Mouse (Mus musculus): ENCODE data around the gene Kif1b. TPM values are rescaled to one million over a fixed set of nuclear protein-coding genes. Genes with fewer than 3 reads are reported as not detected.

Gene Kif1b
- polyA plus RNA-seq, 1 experiment from 2014 or later, result 15.2 TPM

GRCm38 (mm10) chr4:149166215-149166946 is 141.1 kb downstream of the Kif1b start, which contains the start of gene Pgd:
Pgd (minus strand) TSS chr4:149166771.
- H3K9ac ChIP-seq (ENCODE audit: low read depth, low read length), result peak within 1 kb of the TSS; percentile 88
- WGBS, result under 1% methylated on average over 59 of the region's 59 CpGs
- peak within 1 kb of the TSS; percentile 78 for H3K4me3 ChIP-seq (ENCODE audit: low read depth, low read length)
- no peak for TF ChIP-seq CTCF (IDR thresholded peaks at IDR 0.05; ENCODE audit: low read depth)
- peak within 1 kb of the TSS; percentile 84 for H3K4me2 ChIP-seq (replicated peaks; ENCODE audit: low read depth)
- peaks cover 26% of the 10 kb centered on the region for H3K36me3 ChIP-seq (ENCODE audit: control insufficient read depth, insufficient read depth)
- no peaks in the 10 kb centered on the region for H3K9me3 ChIP-seq (ENCODE audit: control insufficient read depth)
- peak; percentile 90 for ATAC-seq
- peak within 1 kb of the TSS; percentile 91 for H3K27ac ChIP-seq (ENCODE audit: low read depth, low read length)
- no peaks in the 10 kb centered on the region for H3K27me3 ChIP-seq (replicated peaks; ENCODE audit: control insufficient read depth, insufficient read depth, low read length)
- peaks cover 9% of the 10 kb centered on the region for H3K4me1 ChIP-seq (replicated peaks; ENCODE audit: control insufficient read depth, insufficient read depth, low read length)

- no peak for ATAC-seq
- H3K9ac ChIP-seq (ENCODE audit: low read depth, low read length), result no peak overlapping the region
- peak; percentile 65 for TF ChIP-seq CTCF (IDR thresholded peaks at IDR 0.05; ENCODE audit: low read depth)
- H3K4me1 ChIP-seq (replicated peaks; ENCODE audit: control insufficient read depth, insufficient read depth, low read length), result peaks cover 8% of the 10 kb centered on the region
- 33% methylated on average over 5 of the region's 5 CpGs for WGBS
- peaks cover 48% of the 10 kb centered on the region for H3K36me3 ChIP-seq (ENCODE audit: control insufficient read depth, insufficient read depth)
- H3K4me3 ChIP-seq (ENCODE audit: low read depth, low read length), result no peak overlapping the region
- H3K9me3 ChIP-seq (ENCODE audit: control insufficient read depth), result no peaks in the 10 kb centered on the region
- H3K27me3 ChIP-seq (replicated peaks; ENCODE audit: control insufficient read depth, insufficient read depth, low read length), result no peaks in the 10 kb centered on the region
- H3K4me2 ChIP-seq (replicated peaks; ENCODE audit: low read depth), result 0 out of 2 replicates have a peak overlapping the region, but pooled peaks have one; percentile 24
- H3K27ac ChIP-seq (ENCODE audit: low read depth, low read length), result no peak overlapping the region
Measured at GRCm38 (mm10) chr4:149164150-149164549, 143.3 kb downstream of the Kif1b start.

- H3K4me3 ChIP-seq (ENCODE audit: low read depth, low read length), result no peak overlapping the region
- 0 out of 2 replicates have a peak overlapping the region, but pooled peaks have one; percentile 0 for H3K4me2 ChIP-seq (replicated peaks; ENCODE audit: low read depth)
- no peaks in the 10 kb centered on the region for H3K9me3 ChIP-seq (ENCODE audit: control insufficient read depth)
- no peak overlapping the region for H3K9ac ChIP-seq (ENCODE audit: low read depth, low read length)
- H3K36me3 ChIP-seq (ENCODE audit: control insufficient read depth, insufficient read depth), result peaks cover 57% of the 10 kb centered on the region
- H3K27me3 ChIP-seq (replicated peaks; ENCODE audit: control insufficient read depth, insufficient read depth, low read length), result no peaks in the 10 kb centered on the region
- no peak for TF ChIP-seq CTCF (IDR thresholded peaks at IDR 0.05; ENCODE audit: low read depth)
- 53% methylated on average over 1 of the region's 1 CpGs for WGBS
- ATAC-seq, result no peak
- H3K4me1 ChIP-seq (replicated peaks; ENCODE audit: control insufficient read depth, insufficient read depth, low read length), result peaks cover 8% of the 10 kb centered on the region; the same call in 1 of the 2 replicates
- no peak overlapping the region for H3K27ac ChIP-seq (ENCODE audit: low read depth, low read length)
Measured at GRCm38 (mm10) chr4:149163196-149163595, 144.3 kb downstream of the Kif1b start.

- no peak overlapping the region for H3K9ac ChIP-seq (ENCODE audit: low read depth, low read length)
- no peaks in the 10 kb centered on the region for H3K27me3 ChIP-seq (replicated peaks; ENCODE audit: control insufficient read depth, insufficient read depth, low read length)
- no peak overlapping the region for H3K4me2 ChIP-seq (replicated peaks; ENCODE audit: low read depth)
- H3K36me3 ChIP-seq (ENCODE audit: control insufficient read depth, insufficient read depth), result peaks cover 76% of the 10 kb centered on the region
- H3K4me1 ChIP-seq (replicated peaks; ENCODE audit: control insufficient read depth, insufficient read depth, low read length), result peaks cover 8% of the 10 kb centered on the region; the same call in 1 of the 2 replicates
- H3K27ac ChIP-seq (ENCODE audit: low read depth, low read length), result no peak overlapping the region
- 85% methylated on average over 6 of the region's 6 CpGs for WGBS
- no peaks in the 10 kb centered on the region for H3K9me3 ChIP-seq (ENCODE audit: control insufficient read depth)
- no peak for ATAC-seq
- no peak overlapping the region for H3K4me3 ChIP-seq (ENCODE audit: low read depth, low read length)
- no peak for TF ChIP-seq CTCF (IDR thresholded peaks at IDR 0.05; ENCODE audit: low read depth)
Measured at GRCm38 (mm10) chr4:149161166-149161565, 146.3 kb downstream of the Kif1b start.

- H3K4me2 ChIP-seq (replicated peaks; ENCODE audit: low read depth), result no peak overlapping the region
- no peak for ATAC-seq
- 0 out of 2 replicates have a peak, but pooled peaks cover 4% of the 10 kb centered on the region for H3K4me1 ChIP-seq (replicated peaks; ENCODE audit: control insufficient read depth, insufficient read depth, low read length)
- H3K9ac ChIP-seq (ENCODE audit: low read depth, low read length), result no peak overlapping the region
- peaks cover 88% of the 10 kb centered on the region for H3K36me3 ChIP-seq (ENCODE audit: control insufficient read depth, insufficient read depth)
- H3K4me3 ChIP-seq (ENCODE audit: low read depth, low read length), result no peak overlapping the region
- no peaks in the 10 kb centered on the region for H3K27me3 ChIP-seq (replicated peaks; ENCODE audit: control insufficient read depth, insufficient read depth, low read length)
- H3K9me3 ChIP-seq (ENCODE audit: control insufficient read depth), result no peaks in the 10 kb centered on the region
- WGBS, result 83% methylated on average over 13 of the region's 13 CpGs
- no peak overlapping the region for H3K27ac ChIP-seq (ENCODE audit: low read depth, low read length)
- no peak for TF ChIP-seq CTCF (IDR thresholded peaks at IDR 0.05; ENCODE audit: low read depth)
Measured at GRCm38 (mm10) chr4:149159891-149160290, 147.6 kb downstream of the Kif1b start.

GRCm38 (mm10) chr4:149159203-149159602 is 148.3 kb downstream of the Kif1b start:
- H3K27me3 ChIP-seq (replicated peaks; ENCODE audit: control insufficient read depth, insufficient read depth, low read length), result no peaks in the 10 kb centered on the region
- H3K27ac ChIP-seq (ENCODE audit: low read depth, low read length), result peak overlapping the region; percentile 46; the same call in 1 of the 2 replicates
- H3K4me2 ChIP-seq (replicated peaks; ENCODE audit: low read depth), result no peak overlapping the region
- no peak overlapping the region for H3K4me3 ChIP-seq (ENCODE audit: low read depth, low read length)
- H3K4me1 ChIP-seq (replicated peaks; ENCODE audit: control insufficient read depth, insufficient read depth, low read length), result 0 out of 2 replicates have a peak, but pooled peaks cover 4% of the 10 kb centered on the region
- no peak for ATAC-seq
- H3K36me3 ChIP-seq (ENCODE audit: control insufficient read depth, insufficient read depth), result peaks cover 95% of the 10 kb centered on the region
- no peaks in the 10 kb centered on the region for H3K9me3 ChIP-seq (ENCODE audit: control insufficient read depth)
- no peak overlapping the region for H3K9ac ChIP-seq (ENCODE audit: low read depth, low read length)
- no peak for TF ChIP-seq CTCF (IDR thresholded peaks at IDR 0.05; ENCODE audit: low read depth)
- 77% methylated on average over 2 of the region's 2 CpGs for WGBS

Measured in intestine, postnatal 0 days (tissue).